Mouse (Mus musculus) heart, embryonic 12.5 days (tissue): ENCODE data around the gene Ncbp1. TPM values are rescaled to one million over a fixed set of nuclear protein-coding genes. Genes with fewer than 3 reads are reported as not detected.

ENCODE experiments used
- ATAC-seq: fragments of 200-750 bp; cut with Nextera tagmentation; 2 replicates; pipeline ENCODE4 v1.8.0; 2017; ENCODE audit warnings: moderate TSS enrichment, moderate library complexity; ENCODE audit not compliant: insufficient number of reproducible peaks, low FRiP score
- H3K27ac ChIP-seq: fragments of 300-500 bp; sonication (generic); 2 replicates; pipeline ENCODE4 v1.5.1; 2016; ENCODE audit warnings: mild to moderate bottlenecking, moderate library complexity; ENCODE audit not compliant: poor library complexity, severe bottlenecking
- H3K27me3 ChIP-seq: fragments of 300-500 bp; sonication (generic); replicated peaks from 2 replicates; pipeline ENCODE4 v1.6.1; 2016; ENCODE audit warnings: mild to moderate bottlenecking, moderate library complexity
- H3K36me3 ChIP-seq: fragments of 300-500 bp; sonication (generic); 2 replicates; pipeline ENCODE4 v1.6.1; 2016; ENCODE audit warnings: mild to moderate bottlenecking, moderate library complexity
- H3K4me1 ChIP-seq: fragments of 300-500 bp; sonication (generic); replicated peaks from 2 replicates; pipeline ENCODE4 v1.6.1; 2016; ENCODE audit warnings: mild to moderate bottlenecking
- H3K4me2 ChIP-seq: fragments of 300-500 bp; sonication (generic); 2 replicates; pipeline ENCODE4 v1.6.1; 2016; ENCODE audit warnings: mild to moderate bottlenecking, moderate library complexity
- H3K4me3 ChIP-seq: fragments of 300-500 bp; sonication (generic); 2 replicates; pipeline ENCODE4 v1.5.1; 2016; ENCODE audit warnings: mild to moderate bottlenecking
- H3K9ac ChIP-seq: fragments of 300-500 bp; sonication (generic); 2 replicates; pipeline ENCODE4 v1.6.1; 2016; ENCODE audit warnings: mild to moderate bottlenecking, moderate library complexity
- H3K9me3 ChIP-seq: fragments of 300-500 bp; sonication (generic); replicated peaks from 2 replicates; pipeline ENCODE4 v1.6.1; 2016; ENCODE audit warnings: mild to moderate bottlenecking, moderate library complexity
- WGBS: fragments of 180-500 bp; shearing (Covaris S2); methylation state at CpG from one replicate; pipeline ENCODE4 v1.1.7; 2016; 5-methylcytosine and 5-hydroxymethylcytosine counted together
- polyA plus RNA-seq: library from polyadenylated mRNA; unstranded; fragments of >200 nt; fragmentation: Nextera tagmentation; extraction: Ambion mirVana; gene quantifications from 2 replicates; pipeline ENCODE4 v1.2.1, GENCODE M21; 2016

The Ncbp1 gene
- polyA plus RNA-seq, 1 experiment from 2014 or later = 55.5 TPM

- ATAC-seq = no peak
- no peak overlapping the region for H3K4me3 ChIP-seq
- no peak overlapping the region for H3K27ac ChIP-seq
- H3K9ac ChIP-seq = no peak overlapping the region
- H3K27me3 ChIP-seq = no peaks in the 10 kb centered on the region
- H3K4me2 ChIP-seq = no peak overlapping the region
- H3K36me3 ChIP-seq = peaks cover 79% of the 10 kb centered on the region
- WGBS = 79% methylated on average over 3 of the region's 3 CpGs
- H3K9me3 ChIP-seq = no peaks in the 10 kb centered on the region
- no peaks in the 10 kb centered on the region for H3K4me1 ChIP-seq
These were observed 8.2 kb upstream of the Ncbp1 start for GRCm38 (mm10) chr4:46130221-46130620.

GRCm38 (mm10) chr4:46131791-46132190 lies 6.6 kb upstream of the Ncbp1 start:
- Histone ChIP-seq H3K4me2 (no peak overlapping the region), H3K9me3 (no peaks in the 10 kb centered on the region), H3K9ac (no peak overlapping the region), H3K36me3 (peaks cover 71% of the 10 kb centered on the region), H3K4me1 (peaks cover 6% of the 10 kb centered on the region), H3K27ac (no peak overlapping the region), H3K4me3 (no peak overlapping the region), H3K27me3 (no peaks in the 10 kb centered on the region)
- no peak for ATAC-seq
- WGBS = 86% methylated on average over 6 of the region's 6 CpGs

- no peaks in the 10 kb centered on the region for H3K9me3 ChIP-seq
- peak; percentile 62 for ATAC-seq
- H3K27me3 ChIP-seq = no peaks in the 10 kb centered on the region
- peak overlapping the region; percentile 97 for H3K9ac ChIP-seq
- peak overlapping the region; percentile 95 for H3K4me2 ChIP-seq
- H3K4me1 ChIP-seq = peaks cover 22% of the 10 kb centered on the region
- H3K36me3 ChIP-seq = peaks cover 23% of the 10 kb centered on the region
- H3K4me3 ChIP-seq = peak overlapping the region; percentile 98
- WGBS = 6% methylated on average over 17 of the region's 17 CpGs
- peak overlapping the region; percentile 100 for H3K27ac ChIP-seq
These were observed 655 bp upstream of the Ncbp1 start for GRCm38 (mm10) chr4:46137629-46138286.

- no peaks in the 10 kb centered on the region for H3K27me3 ChIP-seq
- H3K4me2 ChIP-seq = no peak overlapping the region
- 71% methylated on average over 3 of the region's 3 CpGs for WGBS
- H3K4me3 ChIP-seq = no peak overlapping the region
- no peak overlapping the region for H3K27ac ChIP-seq
- H3K9ac ChIP-seq = no peak overlapping the region
- no peak for ATAC-seq
- no peaks in the 10 kb centered on the region for H3K9me3 ChIP-seq
- H3K4me1 ChIP-seq = peaks cover 10% of the 10 kb centered on the region
- peaks cover 24% of the 10 kb centered on the region for H3K36me3 ChIP-seq
These were observed 5.9 kb downstream of the Ncbp1 start for GRCm38 (mm10) chr4:46144323-46144722.

- Histone ChIP-seq H3K27me3 (no peaks in the 10 kb centered on the region), H3K36me3 (peaks cover 41% of the 10 kb centered on the region), H3K9ac (no peak overlapping the region), H3K9me3 (no peaks in the 10 kb centered on the region), H3K4me3 (no peak overlapping the region), H3K4me1 (no peaks in the 10 kb centered on the region), H3K4me2 (no peak overlapping the region), H3K27ac (no peak overlapping the region)
- 88% methylated on average over 1 of the region's 1 CpGs for whole genome bisulfite sequencing
- ATAC-seq = no peak
These were observed 8.5 kb downstream of the Ncbp1 start for GRCm38 (mm10) chr4:46146881-46147280.

GRCm38 (mm10) chr4:46151903-46152544 lies 13.6 kb downstream of the Ncbp1 start:
- Histone ChIP-seq H3K36me3 (peaks cover 73% of the 10 kb centered on the region), H3K4me3 (no peak overlapping the region), H3K27me3 (no peaks in the 10 kb centered on the region), H3K9me3 (no peaks in the 10 kb centered on the region), H3K4me2 (no peak overlapping the region), H3K27ac (no peak overlapping the region), H3K9ac (no peak overlapping the region), H3K4me1 (no peaks in the 10 kb centered on the region)
- ATAC-seq = no peak
- WGBS = 89% methylated on average over 12 of the region's 12 CpGs

GRCm38 (mm10) chr4:46164027-46164426 lies 25.6 kb downstream of the Ncbp1 start:
- WGBS = 86% methylated on average over 2 of the region's 2 CpGs
- Histone ChIP-seq H3K9me3 (no peaks in the 10 kb centered on the region), H3K27ac (no peak overlapping the region), H3K27me3 (no peaks in the 10 kb centered on the region), H3K4me2 (no peak overlapping the region), H3K4me1 (no peaks in the 10 kb centered on the region), H3K9ac (no peak overlapping the region), H3K36me3 (peaks cover 81% of the 10 kb centered on the region), H3K4me3 (no peak overlapping the region)
- ATAC-seq = no peak

- Histone ChIP-seq H3K27ac (no peak overlapping the region), H3K27me3 (no peaks in the 10 kb centered on the region), H3K9me3 (no peaks in the 10 kb centered on the region), H3K4me2 (no peak overlapping the region), H3K4me1 (no peaks in the 10 kb centered on the region), H3K9ac (no peak overlapping the region), H3K36me3 (peaks cover 89% of the 10 kb centered on the region), H3K4me3 (no peak overlapping the region)
- WGBS = 91% methylated on average over 5 of the region's 5 CpGs
- ATAC-seq = no peak
These were observed 27.4 kb downstream of the Ncbp1 start for GRCm38 (mm10) chr4:46165831-46166230.

- no peak overlapping the region for H3K4me3 ChIP-seq
- H3K27me3 ChIP-seq = no peaks in the 10 kb centered on the region
- no peak overlapping the region for H3K9ac ChIP-seq
- 66% methylated on average over 7 of the region's 7 CpGs for WGBS
- no peaks in the 10 kb centered on the region for H3K4me1 ChIP-seq
- no peaks in the 10 kb centered on the region for H3K9me3 ChIP-seq
- ATAC-seq = no peak
- H3K27ac ChIP-seq = no peak overlapping the region
- peaks cover 90% of the 10 kb centered on the region for H3K36me3 ChIP-seq
- H3K4me2 ChIP-seq = no peak overlapping the region
These were observed 33.3 kb downstream of the Ncbp1 start for GRCm38 (mm10) chr4:46171761-46172160.

- H3K27ac ChIP-seq = no peak overlapping the region
- 70% methylated on average over 4 of the region's 4 CpGs for WGBS
These were observed 37.9 kb downstream of the Ncbp1 start for GRCm38 (mm10) chr4:46176313-46176712.

GRCm38 (mm10) chr4:46177018-46177417 lies 38.6 kb downstream of the Ncbp1 start:
- Histone ChIP-seq H3K36me3 (peaks cover 75% of the 10 kb centered on the region), H3K4me1 (no peaks in the 10 kb centered on the region), H3K27ac (no peak overlapping the region), H3K4me3 (no peak overlapping the region), H3K4me2 (no peak overlapping the region), H3K9ac (no peak overlapping the region), H3K27me3 (no peaks in the 10 kb centered on the region), H3K9me3 (no peaks in the 10 kb centered on the region)
- WGBS = 63% methylated on average over 5 of the region's 5 CpGs
- ATAC-seq = no peak

More at GRCm38 (mm10) chr4:46176313-46176712, 37.9 kb downstream of the Ncbp1 start:
- H3K4me2 ChIP-seq = no peak overlapping the region
- ATAC-seq = no peak
- H3K36me3 ChIP-seq = peaks cover 75% of the 10 kb centered on the region
- H3K27me3 ChIP-seq = no peaks in the 10 kb centered on the region
- no peak overlapping the region for H3K9ac ChIP-seq
- no peak overlapping the region for H3K4me3 ChIP-seq
- H3K4me1 ChIP-seq = no peaks in the 10 kb centered on the region
- H3K9me3 ChIP-seq = no peaks in the 10 kb centered on the region
